Mouse (Mus musculus) stomach, embryonic 16.5 days (tissue): ENCODE data around the gene Ago1. TPM values are rescaled to one million over a fixed set of nuclear protein-coding genes. Genes with fewer than 3 reads are reported as not detected.

Source experiments
- ATAC-seq: fragments of 200-750 bp; cut with Nextera tagmentation; 2 replicates; pipeline ENCODE4 v1.8.0; 2017; ENCODE audit warnings: moderate number of reproducible peaks, moderate TSS enrichment; ENCODE audit not compliant: insufficient read depth, low FRiP score
- H3K27ac ChIP-seq: fragments of 300-500 bp; sonication (generic); 2 replicates; pipeline ENCODE4 v1.5.1; 2014; ENCODE audit warnings: low read length
- H3K27me3 ChIP-seq: fragments of 300-500 bp; sonication (generic); 2 replicates; pipeline ENCODE4 v1.6.1; 2014; ENCODE audit warnings: low read length, control low read depth, mixed read lengths; ENCODE audit not compliant: control insufficient read depth, insufficient read depth
- H3K36me3 ChIP-seq: fragments of 300-500 bp; sonication (generic); 2 replicates; pipeline ENCODE4 v1.6.1; 2014; ENCODE audit warnings: low read length; ENCODE audit not compliant: control insufficient read depth, insufficient read depth
- H3K4me1 ChIP-seq: fragments of 300-500 bp; sonication (generic); 2 replicates; pipeline ENCODE4 v1.6.1; 2014; ENCODE audit warnings: low read length, control low read depth, mixed read lengths; ENCODE audit not compliant: control insufficient read depth, insufficient read depth
- H3K4me2 ChIP-seq: fragments of 300-500 bp; sonication (generic); 2 replicates; pipeline ENCODE4 v1.6.1; 2014; ENCODE audit warnings: low read depth, low read length, mixed read lengths
- H3K4me3 ChIP-seq: fragments of 300-500 bp; sonication (generic); replicated peaks from 2 replicates; pipeline ENCODE4 v1.5.1; 2014; ENCODE audit warnings: mild to moderate bottlenecking, low read length
- H3K9ac ChIP-seq: fragments of 300-500 bp; sonication (generic); 2 replicates; pipeline ENCODE4 v1.6.1; 2014; ENCODE audit warnings: low read length
- H3K9me3 ChIP-seq: fragments of 300-500 bp; sonication (generic); replicated peaks from 2 replicates; pipeline ENCODE4 v1.6.1; 2016; ENCODE audit warnings: low read length, control low read depth; ENCODE audit not compliant: control insufficient read depth
- WGBS: fragments of 180-500 bp; shearing (Covaris S2); extraction: QIAGEN DNeasy Blood & Tissue Kit; methylation state at CpG from one replicate; pipeline ENCODE4 v1.1.7; 2014; 5-methylcytosine and 5-hydroxymethylcytosine counted together
- polyA plus RNA-seq: library from polyadenylated mRNA; unstranded; fragments of >200 nt; fragmentation: Nextera tagmentation; extraction: Ambion mirVana; gene quantifications from 2 replicates; pipeline ENCODE4 v1.2.1, GENCODE M21; 2015

Ago1 gene
- polyA plus RNA-seq, 1 experiment from 2014 or later, result 4.3 TPM

GRCm38 (mm10) chr4:126483874-126484273 lies 15.5 kb upstream of the Ago1 start:
- H3K36me3 ChIP-seq, result no peaks in the 10 kb centered on the region
- no peaks in the 10 kb centered on the region for H3K9me3 ChIP-seq
- H3K27me3 ChIP-seq, result no peaks in the 10 kb centered on the region
- H3K4me3 ChIP-seq, result no peak overlapping the region
- no peak overlapping the region for H3K27ac ChIP-seq
- no peak for ATAC-seq
- WGBS, result 76% methylated on average over 3 of the region's 3 CpGs
- no peaks in the 10 kb centered on the region for H3K4me1 ChIP-seq
- no peak overlapping the region for H3K4me2 ChIP-seq
- no peak overlapping the region for H3K9ac ChIP-seq

GRCm38 (mm10) chr4:126482951-126483350 lies 14.6 kb upstream of the Ago1 start:
- no peaks in the 10 kb centered on the region for H3K4me1 ChIP-seq
- H3K27ac ChIP-seq, result no peak overlapping the region
- no peak overlapping the region for H3K9ac ChIP-seq
- 73% methylated on average over 12 of the region's 12 CpGs for WGBS
- no peaks in the 10 kb centered on the region for H3K27me3 ChIP-seq
- no peak for ATAC-seq
- no peaks in the 10 kb centered on the region for H3K36me3 ChIP-seq
- no peak overlapping the region for H3K4me3 ChIP-seq
- no peaks in the 10 kb centered on the region for H3K9me3 ChIP-seq
- H3K4me2 ChIP-seq, result no peak overlapping the region

GRCm38 (mm10) chr4:126481461-126481860 lies 13.1 kb upstream of the Ago1 start:
- 82% methylated on average over 5 of the region's 5 CpGs for WGBS
- no peaks in the 10 kb centered on the region for H3K27me3 ChIP-seq

GRCm38 (mm10) chr4:126480288-126480687 lies 11.9 kb upstream of the Ago1 start:
- no peaks in the 10 kb centered on the region for H3K4me1 ChIP-seq
- no peaks in the 10 kb centered on the region for H3K9me3 ChIP-seq
- no peak for ATAC-seq
- WGBS, result 42% methylated on average over 3 of the region's 3 CpGs
- no peaks in the 10 kb centered on the region for H3K36me3 ChIP-seq
- H3K4me2 ChIP-seq, result no peak overlapping the region
- H3K27me3 ChIP-seq, result no peaks in the 10 kb centered on the region
- no peak overlapping the region for H3K4me3 ChIP-seq
- no peak overlapping the region for H3K9ac ChIP-seq
- H3K27ac ChIP-seq, result no peak overlapping the region

More at GRCm38 (mm10) chr4:126481461-126481860, 13.1 kb upstream of the Ago1 start:
- no peak for ATAC-seq
- H3K4me1 ChIP-seq, result no peaks in the 10 kb centered on the region
- no peak overlapping the region for H3K9ac ChIP-seq
- H3K9me3 ChIP-seq, result no peaks in the 10 kb centered on the region
- no peak overlapping the region for H3K27ac ChIP-seq
- H3K4me3 ChIP-seq, result no peak overlapping the region
- no peaks in the 10 kb centered on the region for H3K36me3 ChIP-seq
- H3K4me2 ChIP-seq, result no peak overlapping the region

GRCm38 (mm10) chr4:126473031-126473430 lies 4.6 kb upstream of the Ago1 start:
- no peak overlapping the region for H3K27ac ChIP-seq
- 0 out of 2 replicates have a peak, but pooled peaks cover 3% of the 10 kb centered on the region for H3K4me1 ChIP-seq
- ATAC-seq, result no peak
- no peaks in the 10 kb centered on the region for H3K27me3 ChIP-seq
- H3K4me2 ChIP-seq, result no peak overlapping the region
- no peak overlapping the region for H3K9ac ChIP-seq
- H3K4me3 ChIP-seq, result no peak overlapping the region
- no peaks in the 10 kb centered on the region for H3K36me3 ChIP-seq
- no peaks in the 10 kb centered on the region for H3K9me3 ChIP-seq
- 40% methylated on average over 5 of the region's 5 CpGs for WGBS

GRCm38 (mm10) chr4:126469334-126469733 lies 951 bp upstream of the Ago1 start:
- peaks cover 29% of the 10 kb centered on the region for H3K4me1 ChIP-seq
- ATAC-seq, result no peak
- no peak overlapping the region for H3K27ac ChIP-seq
- no peaks in the 10 kb centered on the region for H3K36me3 ChIP-seq
- H3K4me3 ChIP-seq, result no peak overlapping the region
- H3K27me3 ChIP-seq, result no peaks in the 10 kb centered on the region
- H3K4me2 ChIP-seq, result no peak overlapping the region
- WGBS, result 33% methylated on average over 1 of the region's 1 CpGs
- H3K9me3 ChIP-seq, result no peaks in the 10 kb centered on the region
- H3K9ac ChIP-seq, result no peak overlapping the region

GRCm38 (mm10) chr4:126468925-126469324 lies 542 bp upstream of the Ago1 start:
- 4% methylated on average over 8 of the region's 8 CpGs for WGBS
- H3K4me2 ChIP-seq, result peak overlapping the region; percentile 77
- H3K27me3 ChIP-seq, result no peaks in the 10 kb centered on the region
- peak overlapping the region; percentile 38; the same call in 1 of the 2 replicates for H3K9ac ChIP-seq
- H3K9me3 ChIP-seq, result no peaks in the 10 kb centered on the region
- H3K27ac ChIP-seq, result no peak overlapping the region
- ATAC-seq, result no peak
- H3K4me1 ChIP-seq, result peaks cover 31% of the 10 kb centered on the region
- H3K4me3 ChIP-seq, result peak overlapping the region; percentile 90
- no peaks in the 10 kb centered on the region for H3K36me3 ChIP-seq

- H3K4me1 ChIP-seq, result peaks cover 31% of the 10 kb centered on the region
- H3K9me3 ChIP-seq, result no peaks in the 10 kb centered on the region
- H3K36me3 ChIP-seq, result no peaks in the 10 kb centered on the region
- H3K27ac ChIP-seq, result peak overlapping the region; percentile 89
- peak; percentile 68; the same call in 1 of the 2 replicates for ATAC-seq
- H3K4me2 ChIP-seq, result peak overlapping the region; percentile 77
- WGBS, result under 1% methylated on average over 23 of the region's 25 CpGs
- no peaks in the 10 kb centered on the region for H3K27me3 ChIP-seq
- H3K9ac ChIP-seq, result peak overlapping the region; percentile 92
- H3K4me3 ChIP-seq, result peak overlapping the region; percentile 90
These were observed 580 bp downstream of the Ago1 start for GRCm38 (mm10) chr4:126467721-126468284.

- Histone ChIP-seq H3K4me3 (no peak overlapping the region), H3K27me3 (no peaks in the 10 kb centered on the region), H3K9ac (peak overlapping the region; percentile 39; the same call in 1 of the 2 replicates), H3K27ac (peak overlapping the region; percentile 57), H3K4me2 (peak overlapping the region; percentile 38), H3K4me1 (peaks cover 31% of the 10 kb centered on the region), H3K9me3 (no peaks in the 10 kb centered on the region), H3K36me3 (no peaks in the 10 kb centered on the region)
- 30% methylated on average over 8 of the region's 8 CpGs for WGBS
- ATAC-seq, result no peak
These were observed 2.1 kb downstream of the Ago1 start for GRCm38 (mm10) chr4:126466251-126466750.
